Mouse (Mus musculus) G1E-ER4 (cell line): ENCODE measurements around the gene Mettl1. TPM values are rescaled to one million over a fixed set of nuclear protein-coding genes. Genes with fewer than 3 reads are reported as not detected.

Experiments used
- GATA1 ChIP-seq: IDR thresholded peaks from one replicate; pipeline ENCODE4 v1.8.0; 2012; ENCODE audit warnings: low read length, inconsistent platforms
- polyA plus RNA-seq: library from polyadenylated mRNA; stranded (reverse); fragments of >175 nt; gene quantifications from 2 replicates; pipeline ENCODE4 v1.2.3, GENCODE M21; 2012

Gene Mettl1
- polyA plus RNA-seq, 1 experiment, result 17.5 TPM

DNA sequence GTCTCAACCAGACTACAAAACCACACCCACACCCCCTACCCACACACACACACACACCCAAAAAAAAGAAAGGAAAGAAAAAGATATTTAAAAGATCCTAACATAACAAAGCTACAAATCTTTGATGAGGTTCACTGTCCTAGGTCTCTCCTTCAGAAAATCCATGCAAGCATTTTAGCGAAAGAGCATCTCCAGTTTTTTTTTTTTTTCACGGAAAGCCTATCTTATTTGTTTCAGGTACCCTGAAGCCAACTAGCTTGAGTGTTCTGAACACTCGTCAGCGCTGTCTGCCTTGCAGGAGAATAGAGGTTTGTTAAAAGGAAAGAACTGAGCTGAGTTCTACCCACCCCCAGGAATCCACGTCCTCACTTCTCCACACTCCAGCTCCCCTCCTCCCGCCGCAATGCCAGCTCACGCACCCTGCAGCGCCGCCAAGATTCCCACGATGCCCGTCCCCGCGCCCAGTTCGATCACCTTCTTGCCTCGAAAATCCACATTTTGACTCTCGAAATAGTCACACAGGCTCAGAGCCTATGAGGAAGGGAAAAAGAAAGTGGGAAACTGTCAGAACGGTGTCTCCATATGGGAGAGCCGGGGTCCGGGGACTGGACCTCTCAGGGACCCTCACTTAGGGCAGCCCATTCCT lies 522 bp upstream of the Mettl1 start:
- no peak for TF ChIP-seq GATA1

DNA sequence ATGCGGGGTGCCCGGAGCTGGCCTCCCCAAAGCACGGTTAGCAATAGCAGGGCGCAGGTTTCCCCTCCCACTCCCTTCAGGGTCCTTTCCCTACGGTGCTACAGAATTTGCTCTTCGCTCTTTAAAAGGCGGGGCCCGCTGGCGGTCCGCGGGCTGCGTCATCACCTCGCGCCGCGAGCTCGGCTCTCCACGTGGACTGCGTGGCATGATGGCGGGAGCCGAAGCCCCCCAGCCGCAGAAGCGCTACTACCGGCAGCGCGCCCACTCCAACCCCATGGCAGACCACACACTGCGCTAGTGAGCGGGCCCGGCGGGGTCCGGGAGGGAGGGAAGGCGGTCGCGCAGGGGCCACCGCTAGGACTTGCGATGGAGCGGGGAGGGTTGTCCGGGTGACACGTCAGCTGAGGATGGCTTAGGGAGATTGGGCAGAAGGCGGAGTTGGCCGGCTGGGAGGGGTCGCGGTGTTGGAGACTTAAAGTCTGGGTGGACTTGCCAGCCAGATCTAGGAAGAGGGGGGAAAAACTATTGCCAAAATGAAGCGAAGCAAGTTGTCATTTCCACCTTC lies 642 bp downstream of the Mettl1 start:
- no peak for TF ChIP-seq GATA1

DNA sequence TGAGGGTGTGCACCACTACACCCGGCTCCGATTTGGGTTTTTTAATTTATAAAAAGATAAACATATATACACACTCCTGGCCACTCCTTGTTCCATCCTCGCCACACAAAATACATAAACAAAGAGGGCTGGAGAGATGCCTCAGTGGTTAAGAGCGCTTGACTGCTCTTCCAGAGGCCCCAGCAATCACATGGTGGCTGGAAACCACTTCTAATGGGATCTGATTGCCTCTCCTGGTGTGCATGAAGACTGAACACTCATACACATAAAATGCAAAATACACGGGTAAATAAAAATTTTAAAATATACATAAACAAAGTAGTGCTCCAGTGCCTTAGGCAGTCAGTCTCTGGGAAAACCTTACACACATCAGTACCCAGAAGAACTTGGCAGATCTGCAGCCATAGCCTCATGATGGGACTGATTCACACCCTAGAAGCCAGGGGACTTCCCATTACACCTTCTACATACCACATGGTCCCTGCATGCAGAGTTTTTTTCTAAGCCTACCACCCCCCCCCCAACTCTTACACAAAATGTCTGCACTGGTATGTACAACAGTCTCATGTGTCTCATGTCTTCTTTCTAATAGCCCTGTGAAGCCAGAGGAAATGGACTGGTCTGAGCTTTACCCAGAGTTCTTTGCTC lies 1.4 kb downstream of the Mettl1 start:
- no peak for TF ChIP-seq GATA1

DNA sequence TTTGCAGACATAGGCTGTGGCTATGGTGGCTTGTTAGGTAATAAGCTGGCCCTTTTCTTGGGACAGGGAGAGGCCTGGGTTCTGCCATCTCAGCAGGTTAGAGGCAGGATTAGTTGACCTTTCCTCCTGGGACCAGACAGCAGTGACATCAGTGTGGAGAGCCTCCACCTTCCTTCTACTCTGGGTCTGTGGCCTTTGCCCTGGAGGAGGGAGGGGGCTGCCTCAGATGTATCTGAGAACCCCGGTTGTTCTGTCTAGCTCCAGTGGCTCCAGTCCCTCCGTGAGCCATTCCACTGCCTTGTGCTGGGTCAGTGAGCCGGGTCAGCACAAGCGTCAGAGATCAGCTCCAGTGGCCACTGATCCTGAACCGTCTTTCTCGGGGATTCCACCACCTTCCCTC lies 2.0 kb downstream of the Mettl1 start:
- no peak for TF ChIP-seq GATA1

DNA sequence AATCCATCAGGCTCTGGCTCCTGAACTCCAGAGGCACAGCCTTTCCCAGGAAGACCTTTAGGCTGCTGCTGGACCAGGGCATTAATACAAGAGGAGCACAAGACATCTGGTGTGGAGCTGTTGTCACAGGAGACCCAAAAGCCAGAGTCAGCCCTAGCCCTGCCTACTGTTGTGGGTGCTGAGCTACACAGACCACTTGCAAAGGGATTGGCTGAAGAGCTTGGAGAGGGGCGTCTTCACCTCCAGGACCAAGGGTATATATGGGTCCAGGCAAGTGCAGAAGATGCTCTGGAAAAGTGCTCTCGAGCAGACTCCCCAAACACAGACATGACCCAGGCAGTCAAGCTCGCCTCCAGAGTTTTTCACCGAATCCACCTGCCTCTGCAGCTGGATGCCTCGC lies 6.7 kb downstream of the Mettl1 start, which contains the start of gene Cyp27b1:
Cyp27b1 (plus strand) TSS at position 297 of the 400 bp plus-strand sequence.
- no peak for TF ChIP-seq GATA1

DNA sequence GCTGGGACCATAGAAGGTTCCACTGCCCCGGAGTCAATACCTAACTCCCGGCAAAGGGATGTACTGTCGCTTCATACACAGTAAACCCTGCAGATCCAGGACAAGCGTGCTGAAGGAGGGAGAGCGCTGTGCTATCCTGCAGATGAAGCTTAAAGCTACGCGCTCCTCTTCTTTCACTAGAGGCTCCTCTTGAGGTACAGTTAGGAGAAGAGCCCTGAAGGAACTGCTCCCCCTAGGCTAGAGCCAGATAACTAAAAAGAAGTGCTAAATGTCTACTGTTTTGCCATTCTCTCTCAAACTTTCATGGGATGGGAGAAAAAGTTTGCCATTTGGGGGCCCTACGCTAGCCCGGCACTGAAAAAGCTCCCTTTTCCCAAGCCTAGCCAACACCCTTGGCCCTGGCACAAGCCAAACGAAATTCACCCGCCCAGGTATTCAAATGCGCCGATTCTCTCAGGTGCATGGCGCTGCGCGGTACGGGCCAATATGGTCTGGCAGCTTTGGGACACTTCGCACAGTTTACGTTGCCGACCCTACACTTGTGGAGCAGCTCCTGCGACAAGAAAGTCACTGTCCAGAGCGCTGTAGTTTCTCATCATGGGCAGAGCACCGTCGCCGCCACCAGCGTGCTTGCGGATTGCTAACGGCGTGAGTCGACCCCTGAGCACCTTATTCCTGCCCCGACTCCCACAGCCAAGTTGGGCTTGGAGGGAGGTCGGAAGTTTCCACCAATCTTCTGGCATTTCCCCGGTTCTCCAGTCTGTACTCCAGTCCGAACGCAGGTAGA lies 7.6 kb downstream of the Mettl1 start:
- no peak for TF ChIP-seq GATA1

DNA sequence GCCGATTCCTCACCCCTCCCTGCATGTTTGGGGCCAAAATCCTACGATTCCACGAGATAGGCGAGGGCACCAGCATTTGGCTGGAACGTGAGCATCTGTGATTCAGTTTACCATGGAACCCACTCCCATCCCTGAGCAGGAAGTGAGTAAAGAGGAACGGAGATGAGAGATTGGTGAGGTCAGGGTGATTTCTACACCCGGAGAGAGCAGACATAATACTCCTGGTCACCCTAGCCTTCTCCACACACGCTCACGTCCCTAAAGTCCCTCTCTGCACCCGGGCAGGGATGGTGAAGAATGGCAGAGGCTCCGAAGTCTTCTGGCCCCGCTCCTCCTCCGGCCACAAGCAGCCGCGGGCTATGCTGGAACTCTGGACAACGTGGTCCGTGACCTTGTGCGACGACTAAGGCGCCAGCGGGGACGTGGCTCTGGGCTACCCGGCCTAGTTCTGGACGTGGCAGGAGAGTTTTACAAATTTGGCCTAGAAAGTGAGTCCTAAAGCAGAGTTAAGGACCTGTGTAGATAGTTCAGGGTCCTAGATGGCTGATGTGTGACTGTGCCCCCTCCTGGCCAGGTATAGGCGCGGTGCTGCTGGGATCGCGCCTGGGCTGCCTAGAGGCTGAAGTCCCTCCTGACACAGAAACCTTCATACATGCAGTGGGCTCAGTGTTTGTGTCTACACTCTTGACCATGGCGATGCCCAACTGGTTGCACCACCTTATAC lies 8.3 kb downstream of the Mettl1 start:
- no peak for TF ChIP-seq GATA1

DNA sequence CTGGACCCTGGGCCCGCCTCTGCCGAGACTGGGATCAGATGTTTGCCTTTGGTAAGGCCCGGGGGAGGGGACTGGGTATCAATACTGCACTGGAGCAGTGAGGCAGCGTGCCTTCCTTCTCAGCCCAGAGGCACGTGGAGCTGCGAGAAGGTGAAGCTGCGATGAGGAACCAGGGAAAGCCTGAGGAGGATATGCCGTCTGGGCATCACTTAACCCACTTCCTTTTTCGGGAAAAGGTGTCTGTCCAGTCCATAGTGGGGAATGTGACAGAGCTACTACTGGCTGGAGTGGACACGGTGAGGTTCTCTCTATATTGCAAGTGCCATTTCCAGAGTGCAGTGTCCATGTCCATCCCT lies 8.9 kb downstream of the Mettl1 start:
- no peak for TF ChIP-seq GATA1

DNA sequence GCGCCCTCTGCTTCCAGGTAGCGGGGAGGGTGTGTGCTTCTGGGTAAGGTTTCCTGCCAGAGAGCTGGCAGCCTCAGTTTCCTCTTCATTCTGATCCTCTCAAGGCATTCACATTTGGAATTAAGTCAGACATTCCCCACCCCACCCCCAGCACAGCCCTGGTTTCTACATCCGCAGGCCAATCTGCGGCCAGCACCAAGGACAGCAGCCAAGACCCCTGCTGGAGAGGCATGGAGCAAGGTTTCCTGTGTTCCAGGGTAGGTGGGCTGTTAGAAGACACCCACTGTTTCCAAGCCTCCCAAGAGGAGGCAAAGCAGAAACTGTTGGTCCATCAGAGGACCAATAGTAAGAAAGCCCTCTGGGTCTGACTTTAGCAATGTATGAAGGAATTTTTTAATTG lies 13.4 kb downstream of the Mettl1 start:
- TF ChIP-seq GATA1, result no peak

DNA sequence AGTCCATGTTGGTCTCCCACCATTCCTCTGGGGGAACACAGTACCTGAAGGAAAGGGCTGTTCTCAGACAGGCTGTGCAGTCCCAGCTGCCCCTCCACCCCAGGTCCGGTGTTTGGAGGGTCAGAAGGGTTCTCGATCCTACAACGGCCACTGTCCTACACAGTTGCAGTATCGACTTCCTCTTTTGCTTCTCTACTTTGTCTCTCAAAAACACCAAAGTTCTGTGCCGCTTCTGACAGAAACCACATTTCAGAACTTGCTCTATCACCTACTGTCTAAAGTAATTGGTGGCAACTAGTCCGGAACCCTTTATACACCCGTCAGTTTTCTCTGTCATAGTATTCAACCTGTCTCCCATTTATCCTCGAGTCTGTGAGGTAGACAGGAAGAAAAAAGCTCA lies 14.2 kb downstream of the Mettl1 start:
- no peak for TF ChIP-seq GATA1

DNA sequence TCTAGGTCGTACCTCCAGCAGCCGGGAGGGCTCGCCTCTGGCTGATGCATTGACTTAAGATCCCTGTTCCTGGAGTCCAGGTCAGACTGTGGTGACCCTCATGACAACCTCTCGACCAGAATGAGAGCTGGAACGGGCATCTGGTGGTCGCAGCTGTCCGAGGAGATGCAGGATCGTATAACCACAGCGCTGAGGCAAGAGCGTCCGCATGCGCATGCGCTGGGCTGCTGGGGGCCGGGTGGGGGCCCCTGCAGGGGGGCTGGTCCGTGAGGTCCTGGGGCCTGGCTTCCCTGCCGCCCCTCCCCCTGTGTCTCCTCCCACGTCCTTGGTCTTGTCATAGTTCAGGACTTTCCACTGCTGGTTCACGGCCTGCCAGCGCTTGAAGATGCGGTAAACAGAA lies 15.3 kb downstream of the Mettl1 start:
- TF ChIP-seq GATA1, result no peak

DNA sequence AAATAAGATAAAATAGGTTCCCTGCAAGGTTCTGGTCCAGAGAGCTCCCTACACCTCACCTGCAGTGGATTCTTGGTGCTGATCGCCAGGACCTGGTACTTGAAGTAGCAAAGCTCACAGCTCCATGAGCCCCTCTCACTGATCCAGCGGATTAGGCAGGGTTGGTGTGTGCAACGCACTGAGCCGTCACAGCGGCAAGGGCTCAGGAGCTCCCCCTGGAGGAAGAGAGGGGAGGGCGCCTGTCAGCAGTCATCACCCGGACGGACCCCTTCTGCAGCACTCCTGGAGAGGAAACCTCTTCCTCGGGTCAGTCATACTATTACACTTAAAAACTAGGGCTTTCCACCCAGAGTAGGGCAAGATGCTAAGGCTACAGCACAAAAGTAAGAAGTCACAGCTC lies 16.9 kb downstream of the Mettl1 start:
- no peak for TF ChIP-seq GATA1

DNA sequence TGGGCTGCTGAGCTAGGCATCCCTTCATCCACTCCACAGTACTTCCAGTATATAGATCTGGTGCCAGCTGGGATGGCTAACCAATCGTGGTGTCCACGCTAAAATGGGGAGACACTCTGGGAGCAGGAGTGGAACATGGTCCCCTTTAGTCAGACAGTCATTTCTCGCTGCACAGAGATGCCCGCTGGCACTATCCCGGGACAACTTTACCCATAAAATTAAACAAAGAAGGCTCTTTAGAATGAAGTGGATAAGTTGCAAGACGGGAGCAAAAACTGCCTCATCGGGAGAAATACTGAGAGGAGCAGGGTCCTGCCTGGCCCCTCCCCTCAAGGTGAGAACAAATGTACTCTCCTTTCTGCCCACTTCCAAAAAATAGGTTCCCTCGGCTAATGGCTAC lies 17.5 kb downstream of the Mettl1 start:
- TF ChIP-seq GATA1, result no peak

DNA sequence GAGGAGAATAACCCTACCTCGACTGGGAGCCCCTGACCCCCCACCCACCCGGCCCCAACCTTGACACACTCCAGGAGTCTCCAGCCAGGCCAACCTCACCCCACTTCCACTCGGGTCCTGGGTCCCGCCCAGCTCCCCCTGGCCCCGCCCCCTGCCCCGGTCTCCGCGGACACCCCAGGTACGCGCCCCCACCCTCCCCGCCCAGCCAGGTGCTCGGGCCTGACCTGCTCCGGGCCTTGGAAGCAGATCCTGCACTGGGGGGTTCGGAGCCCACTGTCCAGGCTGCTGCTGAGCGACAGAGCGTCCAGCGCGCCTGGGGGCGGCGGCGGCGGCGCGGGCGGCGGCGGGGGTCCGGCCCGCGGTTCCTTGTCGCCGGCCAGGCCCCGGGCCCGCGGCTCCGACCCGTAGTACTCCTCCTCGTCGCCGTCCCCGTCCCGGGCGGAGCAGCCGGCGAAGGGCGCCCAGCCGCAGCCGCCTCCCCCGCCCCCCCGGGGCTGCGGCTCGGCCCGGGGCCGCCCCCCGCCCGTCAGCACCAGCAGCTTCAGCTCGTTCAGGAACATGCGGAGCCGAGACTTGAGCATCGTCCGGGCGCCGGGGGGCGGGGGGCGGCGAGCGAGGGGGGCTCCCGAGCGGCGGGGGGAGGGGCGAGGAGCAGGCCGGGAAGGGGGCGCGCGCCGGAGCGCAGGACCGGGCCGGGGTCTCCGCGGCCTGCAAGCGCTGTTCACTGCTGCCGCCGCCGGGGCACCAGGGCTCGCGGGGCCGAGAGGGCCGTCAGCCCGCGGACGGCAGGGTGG lies 18.2 kb downstream of the Mettl1 start:
- no peak for TF ChIP-seq GATA1

DNA sequence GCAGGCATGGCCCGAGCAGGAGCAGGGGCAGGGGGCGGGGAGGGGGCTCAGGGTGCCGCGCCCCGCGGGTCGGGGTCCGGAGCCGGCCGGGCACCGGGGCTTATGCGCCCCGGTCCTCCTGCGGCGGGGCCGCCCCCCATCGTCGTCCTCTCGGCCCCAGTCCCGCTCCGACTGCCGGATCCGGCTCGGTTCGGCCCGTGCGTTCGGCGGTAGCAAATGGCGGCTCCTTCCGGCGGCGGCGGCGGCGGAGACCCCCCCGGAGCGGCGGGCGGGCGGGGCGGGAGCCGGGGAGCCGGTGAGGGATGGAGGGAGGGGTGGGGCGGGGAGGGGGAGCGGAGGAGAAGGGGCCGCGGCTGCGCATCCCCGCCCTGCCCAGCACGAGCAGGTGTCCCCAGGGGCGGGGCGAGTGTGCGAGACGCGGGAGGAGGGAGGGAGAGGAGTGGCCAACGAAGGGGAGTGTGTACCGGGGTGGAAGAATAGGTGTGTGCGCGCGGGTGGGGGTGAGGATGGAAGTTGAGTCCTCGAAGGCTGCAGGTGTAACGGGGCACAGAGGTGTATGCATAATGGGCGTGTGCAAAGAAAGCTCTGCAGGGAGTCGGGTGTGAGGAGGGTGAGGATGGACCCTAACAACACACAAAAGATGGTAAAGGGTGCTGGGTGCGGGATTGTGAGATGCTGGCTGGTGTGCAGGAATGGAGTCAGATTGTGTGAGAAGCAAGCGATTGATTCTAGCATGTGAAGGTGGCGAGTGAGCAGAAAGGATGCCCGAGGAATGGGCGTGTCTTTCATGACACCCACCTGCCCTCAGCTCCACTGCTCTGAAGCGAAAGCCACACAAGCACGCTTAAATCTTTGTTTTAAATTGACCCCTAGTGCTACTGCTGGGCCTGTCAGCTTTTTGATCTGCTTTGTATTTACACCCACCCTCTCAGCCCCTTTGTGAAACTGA lies 19.0 kb downstream of the Mettl1 start, which contains the start of gene March9:
March9 (minus strand) TSS at position 217 of the 949 bp plus-strand sequence.
- no peak for TF ChIP-seq GATA1
